Mouse (Mus musculus) C2C12 (cell line): ENCODE measurements at regions not wholly inside any gene's neighbourhood (a gene's known extent, or its start where the extent isn't known, plus 50 kb on each side); places are given as distances from the start of the nearest gene placed in this dataset.

Experiments used
- CEBPB ChIP-seq: IDR thresholded peaks from one replicate; pipeline ENCODE4 v1.6.1; 2011; ENCODE audit warnings: low read depth, mild to moderate bottlenecking, control low read depth, moderate library complexity
- CTCF ChIP-seq: IDR thresholded peaks from one replicate; pipeline ENCODE4 v1.5.1; 2011; ENCODE audit not compliant: control insufficient read depth, insufficient read depth, insufficient read length
- MYOG ChIP-seq: IDR thresholded peaks from one replicate; pipeline ENCODE4 v1.6.1; 2011; ENCODE audit not compliant: control insufficient read depth, insufficient read length; ENCODE audit errors: extremely low read depth
- USF1 ChIP-seq: IDR thresholded peaks from one replicate; pipeline ENCODE4 v1.6.1; 2011; ENCODE audit warnings: low read depth, mild to moderate bottlenecking, control low read depth, moderate library complexity

DNA sequence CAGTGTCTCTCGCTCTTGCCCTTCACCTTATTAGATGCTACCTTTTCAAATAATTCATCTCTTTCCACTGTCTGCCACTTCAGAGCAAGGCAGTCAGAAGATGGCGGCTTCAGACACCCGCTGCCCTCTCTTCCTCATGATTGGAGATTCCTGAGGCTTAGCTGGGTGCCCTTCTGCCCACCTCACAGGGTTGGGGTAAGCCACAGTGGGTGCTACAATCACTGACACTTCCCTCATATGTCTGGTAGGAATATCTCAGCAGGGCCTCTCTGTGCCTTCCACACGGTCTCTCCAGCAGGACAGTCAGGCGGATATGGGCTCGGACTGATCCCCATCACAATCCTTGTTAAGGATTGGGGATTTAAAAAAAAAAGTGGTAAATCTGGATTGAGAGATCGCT, 53.2 kb upstream of the Rpl36-ps4 start:
- TF ChIP-seq CTCF (no peak), CEBPB (no peak), USF1 (no peak), MYOG (no peak)
